Mouse (Mus musculus): ENCODE results near the gene Atf5.

DNA sequence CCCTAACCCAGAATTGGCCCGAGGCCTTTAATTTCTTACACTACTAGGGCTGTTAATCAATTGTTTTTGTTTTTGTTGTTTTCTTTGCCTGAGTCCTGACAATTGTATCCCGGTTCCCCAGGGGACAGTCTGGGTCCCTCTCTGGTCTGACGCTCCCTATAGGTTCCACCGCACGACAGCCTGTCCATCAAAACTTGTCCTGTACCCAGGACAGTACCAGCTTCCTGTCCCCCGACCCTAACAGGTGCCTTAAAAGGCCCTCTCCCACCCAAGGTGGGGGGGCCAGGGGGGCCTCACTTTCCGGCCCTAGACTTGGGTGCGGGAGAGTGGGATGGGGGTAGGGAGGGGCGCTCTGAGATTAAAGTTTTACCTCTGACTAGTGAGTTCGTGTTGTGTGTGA, 38.6 kb upstream of the Atf5 start:
- TF ChIP-seq POLR2A (IDR thresholded peaks at IDR 0.05; ENCODE audit: low read depth, low read length) (no peak), USF2 (conservative IDR thresholded peaks at IDR 0.05; ENCODE audit: low read depth, low read length) (no peak), CTCF (conservative IDR thresholded peaks at IDR 0.05 in 1 of 2, IDR thresholded peaks at IDR 0.05 in 1 of 2; ENCODE audit: low read depth in 2 of 2, low read length in 2 of 2) (peak; percentile 17 to 50; a peak in 2 of 4 replicates), HCFC1 (IDR thresholded peaks at IDR 0.05; ENCODE audit: low read depth, low read length) (no peak), TCF12 (IDR thresholded peaks at IDR 0.05; ENCODE audit: low read depth, low read length) (no peak), USF1 (IDR thresholded peaks at IDR 0.05; ENCODE audit: low read depth, low read length) (no peak), UBTF (IDR thresholded peaks at IDR 0.05; ENCODE audit: low read depth, low read length) (0 out of 2 replicates have a peak, but pooled peaks have one; percentile 17), POLR2AphosphoS2 (IDR thresholded peaks at IDR 0.05; ENCODE audit: low read depth, low read length) (no peak), ZC3H11A (IDR thresholded peaks at IDR 0.05; ENCODE audit: low read depth, low read length) (no peak), MXI1 (IDR thresholded peaks at IDR 0.05; ENCODE audit: low read depth, low read length) (no peak), SIN3A (IDR thresholded peaks at IDR 0.05; ENCODE audit: low read length) (no peak)

Data from CH12.LX (cell line).